Mouse (Mus musculus) cerebellum, postnatal 10 days (tissue): ENCODE measurements around the gene D16Ertd472e.
"Not testable (repeated sequence)": the region's sequence is repeated elsewhere in the genome, so short reads cannot be mapped to it uniquely, and the experiment has no call there.

Source experiments
- DNase-seq, 2 experiments: peaks; one replicate each; pipeline ENCODE4 v3.0.0; 2021; ENCODE audit warnings: mixed read lengths in 2 of 2

D16Ertd472e gene

DNA sequence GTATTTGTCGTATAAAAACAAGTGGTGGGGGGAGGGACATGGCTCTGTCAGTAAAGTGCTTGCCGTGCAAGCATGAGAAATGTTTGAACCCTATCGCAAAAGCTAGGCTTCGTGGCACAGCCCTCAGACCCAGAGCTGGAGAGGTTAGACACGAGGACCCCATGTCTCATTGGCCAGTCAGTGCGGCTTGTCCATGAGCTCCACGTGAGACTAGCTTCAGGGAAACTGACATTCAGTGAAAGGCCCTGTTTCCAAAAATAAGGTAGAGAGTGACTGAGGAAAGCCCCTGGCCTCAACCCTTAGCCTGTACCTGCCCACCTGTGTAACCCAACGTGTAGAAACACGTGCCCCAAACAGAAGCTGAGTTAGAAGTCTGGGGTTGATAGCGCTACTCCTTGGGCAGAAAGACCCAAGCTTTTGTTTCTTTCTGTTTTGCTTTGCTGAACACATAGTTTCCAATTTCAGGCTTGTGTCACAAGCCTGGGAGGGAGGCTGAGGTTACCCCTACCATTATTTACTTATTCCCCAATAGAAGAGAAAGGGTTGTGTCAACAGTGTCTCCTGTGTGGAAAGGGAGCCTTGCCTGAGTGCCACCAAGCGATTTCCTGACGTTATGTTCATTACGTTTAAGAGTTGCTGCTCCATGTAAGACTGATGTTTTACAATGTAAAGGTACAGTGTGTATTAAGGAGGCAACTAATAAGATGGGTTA is 12.2 kb downstream of the D16Ertd472e start:
- DNase-seq = no peak

DNA sequence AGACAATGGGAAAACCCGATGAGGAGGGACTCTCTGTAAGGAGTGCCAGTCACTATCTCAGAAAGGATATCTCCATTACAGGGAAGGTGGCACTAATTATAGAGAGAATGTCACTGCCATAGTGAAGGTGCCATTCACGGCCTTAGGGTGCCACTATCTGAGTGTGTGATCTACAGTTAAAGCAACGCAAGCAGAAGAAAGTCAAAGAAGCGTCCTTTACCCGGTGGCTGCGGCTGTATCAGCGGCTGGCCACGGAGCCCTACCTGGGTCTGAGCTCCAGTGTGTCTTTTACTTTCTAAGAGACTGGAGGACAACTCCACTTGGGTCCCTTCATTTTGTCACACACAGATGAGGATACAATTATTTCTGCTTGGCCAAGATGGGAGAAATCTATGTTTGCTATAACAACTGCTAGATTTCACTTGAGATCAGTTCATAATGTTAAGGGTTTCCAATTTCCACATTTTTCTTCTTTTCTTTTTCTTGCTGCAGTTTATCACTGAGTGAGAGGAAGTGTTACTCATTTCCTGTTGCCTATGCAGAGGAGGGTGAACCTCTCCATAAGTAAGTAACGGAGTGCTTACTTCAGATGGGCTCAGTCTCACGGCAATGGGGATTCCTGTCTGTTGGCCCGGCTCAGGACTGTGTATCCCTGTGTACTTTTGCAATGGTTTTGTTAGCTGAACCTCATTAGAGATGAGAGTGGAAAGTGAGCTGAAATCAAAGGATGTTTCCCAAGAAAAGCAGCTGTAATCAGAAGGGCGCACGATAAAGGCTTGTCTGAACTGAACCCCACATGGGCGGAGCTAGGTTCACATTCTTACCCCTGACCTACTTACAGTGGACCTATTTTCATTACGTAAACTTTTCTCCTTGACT is 13.2 kb downstream of the D16Ertd472e start:
- no peak for DNase-seq

DNA sequence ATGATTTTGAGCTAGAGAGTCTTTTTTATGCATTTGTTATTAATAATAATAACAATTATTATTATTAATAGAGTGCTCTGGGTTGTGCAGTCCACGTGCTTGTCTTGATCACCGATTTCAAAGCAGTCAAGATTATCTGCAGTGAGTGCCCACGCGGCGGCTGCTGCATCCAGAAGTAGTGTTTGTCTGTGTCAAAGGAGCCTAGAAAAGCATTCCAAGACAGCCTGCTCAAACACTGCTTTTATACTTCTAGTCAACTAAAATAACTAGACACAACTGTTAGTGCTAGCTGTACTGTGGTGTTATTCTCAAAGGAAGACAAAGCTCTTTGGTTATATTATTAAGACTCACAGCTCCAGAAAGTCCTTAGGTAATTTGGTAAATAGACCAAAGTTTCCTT is 15.9 kb downstream of the D16Ertd472e start:
- DNase-seq = no peak

DNA sequence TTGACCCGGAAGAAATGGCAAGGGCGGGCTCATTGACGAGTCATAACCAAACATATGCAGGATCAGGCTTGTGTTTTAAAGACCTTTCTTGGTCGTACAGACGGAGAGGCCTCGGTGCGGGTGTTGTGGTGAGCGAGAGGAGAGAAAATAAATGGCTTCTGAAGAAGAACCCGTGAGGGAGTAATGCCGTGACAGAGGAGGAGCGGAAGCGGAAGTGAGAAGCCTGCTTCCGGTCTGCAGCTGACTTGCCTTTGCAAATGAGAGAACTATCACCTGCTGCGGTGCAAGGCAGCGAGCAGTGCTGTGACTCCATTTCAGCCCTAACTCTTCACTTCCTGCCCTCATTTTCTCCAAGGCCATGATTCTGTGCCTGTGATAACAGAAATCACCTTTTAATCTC is 16.4 kb downstream of the D16Ertd472e start:
- no peak for DNase-seq

DNA sequence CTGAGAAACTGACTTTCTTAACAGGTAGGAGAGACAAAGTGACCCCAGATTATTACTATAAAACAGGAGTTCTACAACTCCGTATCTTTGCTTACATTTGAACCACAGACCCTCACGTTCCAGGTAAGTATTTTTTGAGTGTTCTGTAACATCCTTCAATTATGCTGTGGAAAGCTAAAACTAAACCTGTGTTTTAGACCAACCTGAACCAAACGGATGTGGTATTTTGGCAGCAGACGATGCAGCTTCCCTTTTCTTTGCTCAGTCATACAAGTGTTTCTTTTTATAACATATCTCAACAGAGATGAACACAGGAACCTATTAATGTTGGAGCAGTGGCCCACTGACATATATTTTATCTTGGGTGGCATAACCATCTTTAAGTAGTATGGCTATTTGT is 18.9 kb downstream of the D16Ertd472e start:
- no peak for DNase-seq

DNA sequence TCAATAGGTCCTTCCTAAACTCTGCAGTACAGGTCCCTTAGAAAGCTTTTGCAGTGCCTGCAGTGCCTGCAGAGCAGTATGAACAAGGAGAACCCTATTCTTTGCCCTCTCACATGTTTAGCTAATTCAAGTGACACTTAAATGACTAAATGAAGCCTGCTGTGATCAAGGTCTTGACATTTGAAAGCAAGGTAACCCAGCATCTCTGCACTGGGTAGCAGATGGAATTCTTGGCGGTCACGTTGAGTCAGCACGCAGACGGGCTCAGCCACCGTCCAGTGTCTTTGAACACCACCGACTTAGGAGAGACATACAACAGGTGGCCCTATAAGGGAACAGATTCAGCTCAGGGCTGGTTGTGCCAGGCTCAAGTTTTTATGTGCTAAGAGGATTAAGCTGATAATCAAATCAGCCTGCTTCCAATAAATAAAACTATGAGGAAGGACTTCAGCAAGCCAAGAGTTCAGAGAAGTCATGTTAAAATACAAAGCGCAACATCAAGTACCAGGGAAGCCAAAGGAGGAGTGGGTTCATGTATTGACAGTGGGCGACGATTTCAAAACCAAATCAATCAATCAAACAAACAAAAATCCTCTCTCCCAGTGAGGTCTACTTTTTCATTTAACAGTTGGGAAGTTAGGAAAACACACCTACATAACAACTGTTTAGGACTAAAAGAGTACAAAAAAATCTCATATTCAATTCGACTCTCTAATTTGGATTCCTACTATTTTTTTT is 21.4 kb downstream of the D16Ertd472e start:
- peak; percentile 4 to 13 for DNase-seq

DNA sequence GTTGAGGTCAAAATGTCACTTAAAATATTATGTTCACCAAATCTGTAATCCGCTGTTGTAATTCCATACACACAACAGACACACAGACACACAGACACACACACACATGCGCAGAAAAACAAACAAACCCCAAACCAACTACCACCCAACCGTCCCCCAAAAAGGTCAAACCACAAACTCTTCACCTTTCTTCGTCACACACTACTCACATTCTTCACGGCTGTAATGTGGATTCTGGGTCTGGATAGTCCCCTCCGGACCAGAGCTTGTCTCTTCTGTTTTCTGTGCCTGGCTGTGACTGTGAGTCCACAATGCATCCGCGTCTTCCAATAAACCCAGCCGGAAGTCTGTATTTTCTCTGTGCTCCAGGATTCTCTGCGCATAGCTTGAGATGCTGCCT is 29.1 kb downstream of the D16Ertd472e start:
- DNase-seq = no peak

DNA sequence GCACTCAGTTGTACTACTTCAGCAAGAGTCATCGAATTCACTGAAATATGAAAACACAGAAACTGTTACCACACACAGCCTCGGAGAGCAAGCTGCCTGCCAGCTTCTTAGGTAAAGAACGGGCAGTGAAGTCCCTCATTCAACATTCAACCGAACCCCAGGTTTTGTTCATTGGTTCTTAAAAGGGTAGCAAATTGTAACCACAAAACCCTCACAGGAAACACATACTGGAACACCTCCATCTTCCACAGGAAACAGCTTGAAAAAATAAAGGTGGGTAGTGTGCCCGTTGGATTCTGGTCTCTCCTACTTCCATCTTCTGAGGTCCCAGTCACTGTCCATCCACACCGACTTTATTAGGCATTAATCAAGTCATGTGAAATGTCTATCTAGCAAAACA is 30.0 kb downstream of the D16Ertd472e start:
- no peak for DNase-seq

GRCm38 (mm10) chr16:78540376-78541246 is 35.9 kb downstream of the D16Ertd472e start:
- DNase-seq = no peak

- no peak for DNase-seq
Measured at GRCm38 (mm10) chr16:78537798-78538422, 38.6 kb downstream of the D16Ertd472e start.

DNA sequence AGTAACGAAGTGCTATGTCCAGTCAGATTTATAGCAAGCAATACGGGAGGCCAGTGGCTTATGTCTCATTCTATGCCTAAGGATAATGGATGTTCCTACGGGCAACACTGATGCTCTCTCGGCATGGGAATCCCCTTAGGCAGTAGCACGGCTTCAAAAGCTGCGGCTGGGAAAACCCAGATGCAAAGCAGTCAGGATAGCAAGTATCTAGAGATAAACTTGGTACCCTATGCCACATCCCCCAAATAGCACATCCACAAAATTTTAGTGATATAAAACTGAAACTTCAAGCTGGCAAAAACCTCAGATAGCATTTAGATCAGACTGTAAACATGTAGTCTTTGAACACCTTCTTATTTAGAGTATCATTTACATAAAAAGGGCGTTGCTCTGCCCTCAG is 39.2 kb downstream of the D16Ertd472e start:
- DNase-seq = no peak

DNA sequence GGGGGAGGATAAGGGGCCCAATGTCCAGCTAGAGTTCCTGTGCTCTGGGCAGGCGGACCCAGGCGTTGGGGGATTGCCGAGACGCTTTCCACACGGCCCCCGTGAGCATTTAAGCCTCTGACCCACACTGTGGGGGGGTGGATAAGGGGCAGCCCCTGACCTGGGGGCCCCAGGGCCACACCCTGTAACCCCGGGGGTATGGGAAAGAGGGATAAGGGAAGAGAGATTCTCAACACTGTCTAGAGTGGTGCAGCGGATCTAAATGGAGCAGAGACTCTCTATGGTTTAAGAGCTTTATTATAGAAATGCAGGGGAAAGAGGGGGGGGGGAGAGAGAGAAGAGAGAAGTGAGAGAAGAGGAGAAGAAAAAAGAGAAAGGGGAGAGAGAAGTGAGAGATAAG is 42.0 kb downstream of the D16Ertd472e start:
- no peak for DNase-seq

DNA sequence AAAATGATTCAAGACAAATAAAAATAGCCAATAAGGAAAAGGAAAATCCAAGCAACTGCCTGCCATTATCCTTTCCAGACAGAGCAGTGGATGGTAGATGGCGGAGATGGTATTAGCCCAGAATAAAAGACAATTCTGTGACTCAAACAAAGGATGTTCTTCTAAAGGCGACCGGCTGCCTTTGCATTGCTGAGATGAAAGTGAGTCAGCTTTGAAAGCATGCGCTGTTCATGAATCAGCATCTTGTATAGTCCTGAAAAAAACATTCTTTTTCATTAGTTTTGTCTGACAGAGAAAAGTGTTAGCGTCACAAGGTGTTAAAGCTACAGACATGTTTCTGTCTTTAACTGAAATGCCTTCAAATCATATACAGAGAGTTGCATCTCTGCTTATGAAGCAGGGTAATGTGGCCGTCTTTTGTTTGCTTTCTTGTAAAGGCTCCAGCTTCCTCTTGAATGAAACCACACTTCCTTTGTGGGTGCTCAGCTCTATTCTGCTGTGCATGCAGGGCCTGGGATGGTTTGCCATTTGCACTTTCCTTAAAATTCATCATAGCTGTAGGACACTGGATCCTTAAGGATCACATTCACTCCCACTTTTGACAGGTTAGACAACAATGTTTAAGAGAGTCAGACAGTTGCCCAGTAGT is 44.4 kb downstream of the D16Ertd472e start:
- no peak for DNase-seq

DNA sequence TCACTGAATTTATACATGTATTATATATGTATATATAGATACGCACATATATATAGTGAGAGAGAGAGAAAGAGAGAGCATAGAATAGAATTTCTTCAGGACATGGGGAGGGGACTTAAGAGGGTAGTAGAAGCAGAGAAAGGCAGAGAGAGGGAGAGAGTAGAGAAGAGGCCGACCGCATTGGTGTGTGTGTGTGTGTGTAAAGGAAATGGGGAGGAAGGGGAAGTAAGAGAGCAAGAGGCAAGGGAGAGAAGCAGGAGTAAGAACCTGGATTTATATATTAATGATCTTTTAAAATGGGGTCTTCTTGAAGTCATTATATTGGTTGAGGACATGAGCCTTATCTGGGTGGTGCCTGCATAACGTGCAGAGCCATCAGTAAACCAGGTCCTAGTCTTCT is 53.5 kb downstream of the D16Ertd472e start:
- no peak for DNase-seq

DNA sequence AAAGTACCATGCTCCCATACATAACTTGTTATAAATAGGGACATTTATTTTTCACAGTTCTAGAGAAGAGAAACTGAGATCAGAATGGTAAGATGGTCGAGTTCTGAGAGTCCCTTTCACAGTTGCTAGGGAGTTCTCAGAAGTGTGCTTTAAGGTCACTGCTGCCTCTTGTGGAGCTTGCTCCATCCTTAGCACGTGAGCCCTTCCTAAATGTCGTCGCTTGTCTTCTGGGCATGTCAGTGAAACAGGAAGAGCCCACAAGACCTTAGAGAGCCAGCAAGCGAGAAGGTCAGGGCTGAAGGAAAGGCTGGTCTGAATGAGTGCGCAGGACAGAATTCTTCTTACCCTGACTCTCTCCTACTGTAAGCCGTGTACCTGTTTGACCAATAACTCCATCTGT is 57.8 kb downstream of the D16Ertd472e start:
- DNase-seq = no peak

DNA sequence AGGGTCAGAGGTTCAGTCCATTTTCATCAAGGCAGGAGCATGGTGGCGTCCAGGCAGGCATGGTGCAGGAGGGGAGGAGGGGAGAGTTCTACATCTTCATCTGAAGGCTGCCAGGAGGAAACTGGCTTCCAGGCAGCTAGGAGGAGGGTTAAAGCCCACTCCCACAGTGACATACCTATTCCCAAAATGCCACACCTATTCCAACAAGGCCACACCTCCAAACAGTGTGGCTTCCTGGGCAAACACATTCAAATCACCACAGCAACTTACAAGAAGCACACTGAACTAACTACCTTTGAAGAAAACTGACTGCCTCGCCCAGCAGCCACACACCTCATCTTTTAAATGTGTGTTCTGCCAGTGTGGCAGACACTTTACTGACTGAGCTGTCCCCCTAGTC is 59.3 kb downstream of the D16Ertd472e start:
- no peak for DNase-seq

GRCm38 (mm10) chr16:78511526-78511925 is 65.0 kb downstream of the D16Ertd472e start:
- no peak for DNase-seq

DNA sequence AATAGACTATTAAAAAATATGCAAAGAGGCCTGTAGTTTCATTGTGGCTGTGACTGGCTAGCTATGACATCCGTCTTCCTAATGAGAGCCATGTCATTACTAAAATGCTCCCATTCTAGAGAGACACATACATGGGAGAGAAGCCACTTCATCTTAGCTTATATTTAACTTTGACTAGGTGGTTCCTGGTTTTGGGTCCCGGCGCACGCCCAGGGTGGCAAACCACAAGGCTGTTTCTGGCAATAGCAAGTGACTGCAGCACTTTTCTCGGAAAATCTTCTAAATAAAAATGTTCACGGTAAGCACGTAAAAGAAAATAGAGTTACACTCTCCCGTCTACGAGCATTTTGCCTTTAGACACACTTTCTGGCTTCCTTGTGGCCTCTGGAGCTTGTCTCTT is 74.0 kb downstream of the D16Ertd472e start:
- DNase-seq = no peak

GRCm38 (mm10) chr16:78492696-78493095 is 83.8 kb downstream of the D16Ertd472e start:
- not testable (repeated sequence) for DNase-seq

DNA sequence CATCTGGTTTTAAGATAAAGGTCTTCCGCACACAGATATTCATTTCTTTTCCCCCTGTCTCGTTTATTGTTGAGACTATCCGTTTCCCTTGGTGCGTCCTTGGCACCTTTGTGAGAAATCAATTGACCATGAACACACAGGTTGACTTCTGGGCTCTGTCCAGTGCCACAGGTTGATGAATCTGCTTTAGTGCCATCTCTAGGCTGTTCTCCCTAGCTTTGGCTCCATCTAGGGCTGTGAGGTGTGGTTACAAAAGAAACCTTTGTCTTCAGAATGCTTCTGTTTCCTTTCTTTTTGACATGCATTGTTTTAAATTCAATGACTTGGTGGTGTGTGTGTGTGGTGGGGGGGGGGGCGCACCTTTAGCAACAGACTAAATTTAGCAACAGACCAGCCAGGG is 85.7 kb downstream of the D16Ertd472e start:
- DNase-seq = peak; percentile 70 to 72
